Mouse (Mus musculus): Measurements from ENCODE around the gene Sacs. TPM values are rescaled to one million over a fixed set of nuclear protein-coding genes. Genes with fewer than 3 reads are reported as not detected.
"Not testable (repeated sequence)": the region's sequence is repeated elsewhere in the genome, so short reads cannot be mapped to it uniquely, and the experiment has no call there.

The Sacs gene
- polyA plus RNA-seq (2015; fragmentation: Nextera tagmentation; extraction: Ambion mirVana): 2.4 TPM in 2 replicates

- H3K9ac ChIP-seq: no peak within 1 kb of the TSS
- 7% methylated on average over 23 of the region's 23 CpGs for WGBS
- no peak for ATAC-seq (ENCODE audit: insufficient read depth, low FRiP score, low read depth)
Observed at GRCm38 (mm10) chr14:61137994-61138726, at the start of gene Sacs. Sacs (plus strand) TSS chr14:61138457.

DNA sequence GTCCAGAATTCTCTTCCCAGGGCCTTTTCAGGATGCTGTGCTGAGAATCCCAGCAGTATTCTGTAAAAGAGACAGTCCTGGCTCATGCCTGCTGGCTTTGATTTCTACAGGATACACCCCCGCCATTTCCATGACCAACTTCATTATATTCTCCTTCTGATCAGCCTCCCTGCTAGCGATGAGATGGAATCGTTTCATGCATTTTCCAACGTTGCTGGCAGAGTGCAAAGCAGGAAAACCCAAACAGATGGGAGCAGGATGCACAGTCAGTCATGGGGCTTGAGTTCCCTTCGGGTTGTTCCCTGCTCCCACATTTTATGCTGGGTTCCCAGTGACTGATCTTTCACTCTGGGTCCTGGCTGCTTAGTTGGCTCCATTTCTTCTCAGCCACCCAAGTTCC lies 47.3 kb upstream of the Sacs start:
- 77% methylated on average over 5 of the region's 5 CpGs for WGBS
- H3K4me3 ChIP-seq (replicated peaks): no peak overlapping the region
- no peak for ATAC-seq (ENCODE audit: insufficient read depth, low FRiP score, low read depth)
- H3K4me2 ChIP-seq: no peak overlapping the region
- H3K4me1 ChIP-seq: no peaks in the 10 kb centered on the region
- H3K36me3 ChIP-seq: no peaks in the 10 kb centered on the region
- no peak overlapping the region for H3K9ac ChIP-seq
- H3K9me3 ChIP-seq: no peaks in the 10 kb centered on the region
- H3K27ac ChIP-seq: no peak overlapping the region
- no peaks in the 10 kb centered on the region for H3K27me3 ChIP-seq (replicated peaks)

More at GRCm38 (mm10) chr14:61137994-61138726, at the start of gene Sacs:
- Histone ChIP-seq H3K27me3 (replicated peaks) (peaks cover 8% of the 10 kb centered on the region; the same call in 1 of the 2 replicates), H3K4me2 (peak within 1 kb of the TSS; percentile 49), H3K4me1 (no peaks in the 10 kb centered on the region), H3K27ac (no peak within 1 kb of the TSS), H3K36me3 (no peaks in the 10 kb centered on the region), H3K9me3 (no peaks in the 10 kb centered on the region), H3K4me3 (replicated peaks) (peak within 1 kb of the TSS; percentile 35)

GRCm38 (mm10) chr14:61092073-61092472 lies 46.2 kb upstream of the Sacs start:
- Histone ChIP-seq H3K9ac (no peak overlapping the region), H3K27me3 (replicated peaks) (no peaks in the 10 kb centered on the region), H3K27ac (no peak overlapping the region), H3K4me2 (no peak overlapping the region), H3K4me3 (replicated peaks) (no peak overlapping the region), H3K9me3 (no peaks in the 10 kb centered on the region), H3K4me1 (no peaks in the 10 kb centered on the region), H3K36me3 (no peaks in the 10 kb centered on the region)
- ATAC-seq (ENCODE audit: insufficient read depth, low FRiP score, low read depth): no peak
- WGBS: 90% methylated on average over 3 of the region's 3 CpGs

GRCm38 (mm10) chr14:61097974-61098625 lies 40.2 kb upstream of the Sacs start:
- H3K36me3 ChIP-seq: no peaks in the 10 kb centered on the region
- H3K4me1 ChIP-seq: no peaks in the 10 kb centered on the region
- no peak overlapping the region for H3K9ac ChIP-seq
- H3K27me3 ChIP-seq (replicated peaks): no peaks in the 10 kb centered on the region
- H3K27ac ChIP-seq: no peak overlapping the region
- H3K4me3 ChIP-seq (replicated peaks): no peak overlapping the region
- ATAC-seq (ENCODE audit: insufficient read depth, low FRiP score, low read depth): no peak
- 67% methylated on average over 12 of the region's 12 CpGs for WGBS
- H3K4me2 ChIP-seq: no peak overlapping the region
- H3K9me3 ChIP-seq: no peaks in the 10 kb centered on the region

- no peak overlapping the region for H3K4me2 ChIP-seq
- WGBS: 90% methylated on average over 6 of the region's 6 CpGs
- no peaks in the 10 kb centered on the region for H3K4me1 ChIP-seq
- no peak overlapping the region for H3K9ac ChIP-seq
- no peaks in the 10 kb centered on the region for H3K9me3 ChIP-seq
- no peaks in the 10 kb centered on the region for H3K36me3 ChIP-seq
- H3K27me3 ChIP-seq (replicated peaks): no peaks in the 10 kb centered on the region
- H3K27ac ChIP-seq: no peak overlapping the region
- ATAC-seq (ENCODE audit: insufficient read depth, low FRiP score, low read depth): no peak
- no peak overlapping the region for H3K4me3 ChIP-seq (replicated peaks)
Observed at GRCm38 (mm10) chr14:61100736-61101135, 37.5 kb upstream of the Sacs start.

- Histone ChIP-seq H3K27me3 (replicated peaks) (no peaks in the 10 kb centered on the region), H3K4me2 (no peak overlapping the region), H3K4me3 (replicated peaks) (no peak overlapping the region), H3K27ac (no peak overlapping the region), H3K9me3 (no peaks in the 10 kb centered on the region), H3K36me3 (no peaks in the 10 kb centered on the region), H3K9ac (no peak overlapping the region), H3K4me1 (no peaks in the 10 kb centered on the region)
- WGBS: 51% methylated on average over 8 of the region's 8 CpGs
- no peak for ATAC-seq (ENCODE audit: insufficient read depth, low FRiP score, low read depth)
Observed at GRCm38 (mm10) chr14:61106404-61106803, 31.9 kb upstream of the Sacs start.

DNA sequence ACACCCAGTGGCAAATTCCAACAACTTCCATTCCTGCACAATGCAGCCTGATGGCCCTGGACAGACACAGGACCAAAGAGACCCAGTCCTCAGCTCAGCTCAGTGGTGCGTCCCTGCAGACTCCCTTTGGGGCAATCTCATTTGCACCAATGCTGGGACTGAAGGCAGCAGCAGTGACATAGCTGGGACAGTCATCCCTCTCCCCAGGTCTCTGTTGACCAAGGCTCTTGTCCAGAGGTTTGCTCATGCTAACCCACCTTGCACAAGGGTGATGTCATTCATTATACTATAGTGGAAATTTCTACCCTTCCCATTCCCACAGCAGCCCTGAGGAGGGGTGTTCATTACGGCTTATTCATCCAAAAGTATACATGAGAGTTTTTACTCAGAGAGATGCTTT lies 29.6 kb upstream of the Sacs start:
- WGBS: 81% methylated on average over 2 of the region's 2 CpGs
- H3K36me3 ChIP-seq: no peaks in the 10 kb centered on the region
- no peak overlapping the region for H3K27ac ChIP-seq
- no peak overlapping the region for H3K4me2 ChIP-seq
- H3K4me1 ChIP-seq: no peaks in the 10 kb centered on the region
- no peak overlapping the region for H3K4me3 ChIP-seq (replicated peaks)
- H3K9me3 ChIP-seq: no peaks in the 10 kb centered on the region
- H3K9ac ChIP-seq: no peak overlapping the region
- H3K27me3 ChIP-seq (replicated peaks): no peaks in the 10 kb centered on the region
- no peak for ATAC-seq (ENCODE audit: insufficient read depth, low FRiP score, low read depth)

- ATAC-seq (ENCODE audit: insufficient read depth, low FRiP score, low read depth): no peak
- Histone ChIP-seq H3K4me2 (no peak overlapping the region), H3K9ac (no peak overlapping the region), H3K4me1 (no peaks in the 10 kb centered on the region), H3K27ac (no peak overlapping the region), H3K9me3 (no peaks in the 10 kb centered on the region), H3K27me3 (replicated peaks) (no peaks in the 10 kb centered on the region), H3K36me3 (no peaks in the 10 kb centered on the region), H3K4me3 (replicated peaks) (no peak overlapping the region)
- WGBS: 4% methylated on average over 11 of the region's 11 CpGs
Observed at GRCm38 (mm10) chr14:61112404-61112803, 25.9 kb upstream of the Sacs start.

DNA sequence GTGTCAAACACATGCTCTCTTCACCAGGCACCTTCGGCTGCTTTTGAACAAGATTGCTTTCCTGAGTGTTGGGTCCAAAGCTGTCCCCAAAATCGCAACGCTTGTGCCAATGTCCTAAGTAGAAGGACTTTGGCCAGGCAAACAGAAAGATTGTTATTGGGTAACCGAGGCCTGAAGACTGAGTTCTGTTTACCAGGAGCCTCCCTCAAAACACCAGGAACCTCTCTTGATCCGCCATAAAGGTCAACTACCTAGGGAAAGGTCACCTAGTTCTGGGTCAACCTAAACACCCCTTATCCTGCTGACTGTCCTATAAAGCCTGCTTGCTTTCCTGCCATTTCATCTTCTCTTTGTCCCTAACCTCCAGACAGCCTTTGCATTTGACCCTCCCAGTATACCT lies 13.5 kb upstream of the Sacs start:
- no peak for ATAC-seq (ENCODE audit: insufficient read depth, low FRiP score, low read depth)
- no peak overlapping the region for H3K4me2 ChIP-seq
- H3K36me3 ChIP-seq: no peaks in the 10 kb centered on the region
- no peaks in the 10 kb centered on the region for H3K9me3 ChIP-seq
- H3K4me3 ChIP-seq (replicated peaks): no peak overlapping the region
- no peak overlapping the region for H3K9ac ChIP-seq
- H3K27ac ChIP-seq: no peak overlapping the region
- no peaks in the 10 kb centered on the region for H3K27me3 ChIP-seq (replicated peaks)
- 82% methylated on average over 5 of the region's 5 CpGs for WGBS
- H3K4me1 ChIP-seq: no peaks in the 10 kb centered on the region

DNA sequence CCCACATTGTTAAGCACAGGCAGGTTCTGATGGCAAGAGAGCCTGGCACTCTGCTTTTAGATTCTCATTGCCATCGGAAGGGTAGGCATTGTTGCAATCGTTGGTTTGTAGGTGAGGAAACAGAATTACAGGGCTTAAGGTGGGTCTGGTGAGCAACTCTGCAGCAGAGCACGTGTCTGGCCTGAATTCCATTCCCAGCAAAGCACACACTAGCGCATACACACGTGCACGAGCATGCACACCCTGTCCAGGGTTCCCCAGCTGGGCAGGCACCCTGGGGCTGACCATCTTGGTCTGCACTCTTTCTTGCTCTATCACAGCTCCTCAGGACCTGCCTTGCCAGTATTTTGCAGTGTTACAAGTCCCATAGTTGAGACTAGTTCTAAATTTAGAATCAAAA lies 13.1 kb upstream of the Sacs start:
- ATAC-seq (ENCODE audit: insufficient read depth, low FRiP score, low read depth): no peak
- H3K36me3 ChIP-seq: no peaks in the 10 kb centered on the region
- no peaks in the 10 kb centered on the region for H3K27me3 ChIP-seq (replicated peaks)
- no peak overlapping the region for H3K4me3 ChIP-seq (replicated peaks)
- no peak overlapping the region for H3K4me2 ChIP-seq
- H3K4me1 ChIP-seq: no peaks in the 10 kb centered on the region
- WGBS: 73% methylated on average over 6 of the region's 6 CpGs
- H3K9ac ChIP-seq: no peak overlapping the region
- H3K9me3 ChIP-seq: no peaks in the 10 kb centered on the region
- no peak overlapping the region for H3K27ac ChIP-seq

- not testable (repeated sequence) for H3K36me3 ChIP-seq; H3K9ac ChIP-seq; H3K27ac ChIP-seq; H3K27me3 ChIP-seq (replicated peaks); H3K4me2 ChIP-seq; H3K4me3 ChIP-seq (replicated peaks); H3K4me1 ChIP-seq; H3K9me3 ChIP-seq; ATAC-seq (ENCODE audit: insufficient read depth, low FRiP score, low read depth)
- WGBS: 82% methylated on average over 6 of the region's 6 CpGs
Observed at GRCm38 (mm10) chr14:61127365-61127764, 10.9 kb upstream of the Sacs start.

GRCm38 (mm10) chr14:61128961-61129507 lies 9.2 kb upstream of the Sacs start:
- WGBS: 65% methylated on average over 7 of the region's 7 CpGs
- ATAC-seq (ENCODE audit: insufficient read depth, low FRiP score, low read depth): no peak

More at GRCm38 (mm10) chr14:61128961-61129507, 9.2 kb upstream of the Sacs start:
- no peak overlapping the region for H3K4me3 ChIP-seq (replicated peaks)
- no peak overlapping the region for H3K9ac ChIP-seq
- no peaks in the 10 kb centered on the region for H3K36me3 ChIP-seq
- no peaks in the 10 kb centered on the region for H3K4me1 ChIP-seq
- H3K27me3 ChIP-seq (replicated peaks): no peaks in the 10 kb centered on the region
- no peak overlapping the region for H3K27ac ChIP-seq
- H3K4me2 ChIP-seq: no peak overlapping the region
- no peaks in the 10 kb centered on the region for H3K9me3 ChIP-seq
